Mouse (Mus musculus) testis, adult 2 months (tissue): ENCODE data around the gene Bmp7. TPM values are rescaled to one million over a fixed set of nuclear protein-coding genes. Genes with fewer than 3 reads are reported as not detected.

Source experiments
- H3K27ac ChIP-seq: fragments of 200-500 bp; 2 replicates; pipeline ENCODE4 v1.5.1; 2012; ENCODE audit warnings: low read depth, low read length; ENCODE audit not compliant: control insufficient read depth, insufficient read depth
- H3K27me3 ChIP-seq: fragments of 200-500 bp; 2 replicates; pipeline ENCODE4 v1.6.1; 2012; ENCODE audit warnings: mild to moderate bottlenecking, low read length, moderate library complexity; ENCODE audit not compliant: control insufficient read depth, insufficient read depth
- H3K36me3 ChIP-seq: fragments of 200-500 bp; 2 replicates; pipeline ENCODE4 v1.6.1; 2012; ENCODE audit warnings: mild to moderate bottlenecking, low read length; ENCODE audit not compliant: control insufficient read depth, insufficient read depth
- H3K4me1 ChIP-seq: fragments of 200-500 bp; 2 replicates; pipeline ENCODE4 v1.6.1; 2012; ENCODE audit warnings: low read length; ENCODE audit not compliant: control insufficient read depth, insufficient read depth
- H3K4me3 ChIP-seq: fragments of 200-500 bp; 2 replicates; pipeline ENCODE4 v1.5.1; 2012; ENCODE audit warnings: low read depth, mild to moderate bottlenecking, low read length, moderate library complexity, mixed read lengths; ENCODE audit not compliant: control insufficient read depth
- CTCF ChIP-seq: fragments of 200-500 bp; IDR thresholded peaks from 2 replicates; pipeline ENCODE4 v1.5.1; 2012; ENCODE audit warnings: low read depth, mild to moderate bottlenecking, inconsistent platforms, low read length, moderate library complexity; ENCODE audit not compliant: control insufficient read depth, insufficient read depth, insufficient replicate concordance
- POLR2A ChIP-seq: fragments of 200-500 bp; IDR thresholded peaks from 2 replicates; pipeline ENCODE4 v1.6.1; 2012; ENCODE audit warnings: low read depth, mild to moderate bottlenecking, inconsistent platforms, low read length, moderate library complexity; ENCODE audit not compliant: control insufficient read depth
- polyA plus RNA-seq: library from polyadenylated mRNA; depleted of rRNA; stranded (reverse); fragments of >200 nt; gene quantifications from 2 replicates; pipeline ENCODE4 v1.2.3, GENCODE M21; 2012

Bmp7 gene
- polyA plus RNA-seq, 1 experiment = 2.4 TPM

DNA sequence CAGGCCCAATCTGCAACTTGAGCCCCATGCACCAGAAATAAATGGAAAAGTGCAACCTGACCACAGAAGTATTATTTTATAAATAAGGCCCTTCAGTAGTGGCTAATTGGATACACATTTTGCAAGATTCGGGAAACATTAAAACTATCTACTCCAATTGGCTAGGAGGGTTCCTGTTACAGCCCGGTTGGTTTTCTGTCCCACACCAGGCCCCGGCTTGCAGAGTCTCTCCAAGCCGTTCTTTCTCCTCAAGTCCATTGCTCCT is 93.9 kb downstream of the Bmp7 start:
- H3K27me3 ChIP-seq = no peaks in the 10 kb centered on the region
- TF ChIP-seq POLR2A (no peak), CTCF (no peak)
- H3K27ac ChIP-seq = no peak overlapping the region
- no peaks in the 10 kb centered on the region for H3K36me3 ChIP-seq
- no peak overlapping the region for H3K4me3 ChIP-seq
- peaks cover 11% of the 10 kb centered on the region for H3K4me1 ChIP-seq

DNA sequence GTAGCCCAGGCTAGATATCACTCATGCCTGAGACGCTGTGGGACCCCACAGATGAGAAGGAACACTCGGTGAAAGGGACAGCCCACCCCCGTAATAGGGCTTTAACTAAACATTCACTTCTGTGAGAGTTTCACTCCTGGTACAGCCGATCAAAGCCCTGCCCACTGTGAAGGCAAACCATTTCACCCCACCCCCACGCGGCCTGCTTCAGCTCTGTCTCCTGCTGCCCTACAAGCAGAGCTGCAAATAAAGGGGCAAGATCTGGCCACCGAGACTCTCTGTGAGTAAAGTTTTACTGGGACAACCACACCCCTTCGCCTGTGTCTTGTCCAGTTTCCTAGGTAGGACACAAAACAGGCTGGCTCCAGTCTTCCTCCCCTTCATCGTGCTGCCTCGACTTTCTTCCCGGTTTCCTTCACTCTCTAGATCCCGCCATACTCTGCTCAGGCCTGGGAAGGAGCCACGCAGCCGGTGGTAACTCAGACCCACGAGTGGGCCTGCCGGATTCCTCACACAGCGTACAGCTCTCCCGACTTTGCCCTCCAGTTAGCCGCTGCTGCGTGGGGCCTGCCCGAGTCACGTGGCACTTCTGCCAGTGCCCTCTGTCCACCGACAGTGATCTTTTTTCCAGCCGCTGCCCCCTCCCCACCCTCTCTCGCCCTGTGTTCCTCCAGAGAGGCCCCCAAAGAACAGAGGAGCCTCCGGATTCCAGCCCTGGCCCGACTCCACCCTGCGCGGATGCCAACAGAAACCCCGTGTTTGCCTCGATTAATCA is 94.4 kb downstream of the Bmp7 start:
- H3K36me3 ChIP-seq = no peaks in the 10 kb centered on the region
- no peaks in the 10 kb centered on the region for H3K27me3 ChIP-seq
- H3K4me3 ChIP-seq = no peak overlapping the region
- TF ChIP-seq CTCF = no peak
- no peak for TF ChIP-seq POLR2A
- no peak overlapping the region for H3K27ac ChIP-seq
- H3K4me1 ChIP-seq = peaks cover 11% of the 10 kb centered on the region

DNA sequence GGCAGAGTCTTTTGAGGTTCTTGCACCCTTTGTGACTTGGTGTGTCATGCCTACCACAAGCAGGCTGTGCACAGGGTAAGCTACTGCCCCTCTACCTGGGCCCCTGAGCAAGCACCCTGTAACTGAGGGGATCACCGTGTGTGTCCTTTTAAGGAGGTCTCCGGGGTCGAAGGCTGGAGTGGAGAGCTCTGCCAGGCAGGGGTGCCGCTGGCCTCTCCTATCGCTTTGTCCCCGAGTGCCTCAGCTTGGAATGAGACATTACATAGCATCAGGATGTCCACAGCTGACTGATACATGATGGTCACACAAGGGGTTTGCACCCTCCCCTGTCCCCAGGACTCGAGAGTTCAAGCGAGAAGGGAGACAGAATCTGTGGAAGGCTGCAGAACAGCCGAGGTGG is 96.2 kb downstream of the Bmp7 start:
- Histone ChIP-seq H3K4me3 (no peak overlapping the region), H3K4me1 (peaks cover 11% of the 10 kb centered on the region), H3K27ac (no peak overlapping the region), H3K27me3 (no peaks in the 10 kb centered on the region), H3K36me3 (no peaks in the 10 kb centered on the region)
- TF ChIP-seq POLR2A = no peak
- TF ChIP-seq CTCF = no peak

DNA sequence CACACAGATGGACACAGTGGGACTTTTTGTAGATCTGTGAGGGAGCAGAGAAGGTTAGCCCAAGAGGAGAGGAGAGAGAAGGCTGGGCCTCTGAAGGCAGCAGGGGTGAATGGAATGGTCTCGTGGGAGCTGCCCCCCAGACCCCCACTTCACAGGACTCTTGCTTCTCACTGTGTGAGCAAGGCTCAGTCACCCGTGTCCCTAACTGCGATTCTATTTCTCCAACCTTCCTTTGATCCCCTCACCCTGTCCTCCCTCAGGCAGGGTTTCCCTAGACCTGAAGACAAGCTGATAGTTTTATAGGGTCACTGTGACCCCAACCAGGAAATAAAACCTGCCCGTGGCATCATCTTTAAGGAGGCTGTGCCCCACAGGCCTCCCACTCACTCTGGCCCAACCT is 97.8 kb downstream of the Bmp7 start:
- no peaks in the 10 kb centered on the region for H3K27me3 ChIP-seq
- no peak overlapping the region for H3K4me3 ChIP-seq
- H3K36me3 ChIP-seq = no peaks in the 10 kb centered on the region
- H3K27ac ChIP-seq = no peak overlapping the region
- TF ChIP-seq POLR2A (no peak), CTCF (no peak)
- peaks cover 9% of the 10 kb centered on the region for H3K4me1 ChIP-seq

DNA sequence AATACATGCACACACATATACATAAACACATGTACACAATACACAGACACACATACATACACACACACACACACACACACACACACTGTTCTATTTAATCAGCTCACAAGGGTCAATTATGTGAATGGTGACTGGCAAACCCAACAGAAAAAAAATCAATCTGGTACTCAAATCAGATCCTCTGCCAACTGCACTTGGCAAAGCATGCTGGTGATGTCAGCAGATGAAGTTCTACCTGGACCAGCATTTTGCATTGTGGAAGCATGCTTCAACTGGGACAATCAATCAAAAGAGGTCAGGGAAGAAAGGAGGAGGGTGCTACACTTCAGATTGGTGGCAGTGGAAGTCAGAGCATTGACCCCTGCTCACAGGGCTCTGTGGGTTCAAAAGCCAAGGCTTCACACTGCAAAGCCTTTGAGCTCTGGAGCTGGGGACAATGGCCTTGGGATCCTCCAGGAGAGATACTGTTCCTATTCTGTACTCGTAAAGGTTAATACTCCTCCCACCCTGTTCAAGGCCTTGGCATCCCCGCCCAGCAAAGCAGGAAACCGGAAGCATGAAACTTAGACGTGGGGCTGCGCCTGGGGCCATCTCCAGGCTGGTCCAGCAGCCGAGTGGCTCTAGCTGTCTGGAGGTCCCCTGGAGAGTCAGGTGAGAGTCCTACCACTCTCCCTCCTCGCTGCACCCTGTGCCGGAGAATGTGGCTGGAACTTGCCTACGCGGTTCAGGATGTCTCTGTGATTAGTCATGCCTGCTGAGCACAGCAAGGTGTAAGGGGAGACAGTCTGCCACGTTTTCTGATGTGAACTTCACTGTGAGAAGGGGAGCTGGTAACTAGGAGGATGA is 99.0 kb downstream of the Bmp7 start:
- Histone ChIP-seq H3K4me3 (no peak overlapping the region), H3K36me3 (no peaks in the 10 kb centered on the region), H3K27ac (no peak overlapping the region), H3K4me1 (peaks cover 9% of the 10 kb centered on the region), H3K27me3 (no peaks in the 10 kb centered on the region)
- TF ChIP-seq CTCF (no peak), POLR2A (no peak)

DNA sequence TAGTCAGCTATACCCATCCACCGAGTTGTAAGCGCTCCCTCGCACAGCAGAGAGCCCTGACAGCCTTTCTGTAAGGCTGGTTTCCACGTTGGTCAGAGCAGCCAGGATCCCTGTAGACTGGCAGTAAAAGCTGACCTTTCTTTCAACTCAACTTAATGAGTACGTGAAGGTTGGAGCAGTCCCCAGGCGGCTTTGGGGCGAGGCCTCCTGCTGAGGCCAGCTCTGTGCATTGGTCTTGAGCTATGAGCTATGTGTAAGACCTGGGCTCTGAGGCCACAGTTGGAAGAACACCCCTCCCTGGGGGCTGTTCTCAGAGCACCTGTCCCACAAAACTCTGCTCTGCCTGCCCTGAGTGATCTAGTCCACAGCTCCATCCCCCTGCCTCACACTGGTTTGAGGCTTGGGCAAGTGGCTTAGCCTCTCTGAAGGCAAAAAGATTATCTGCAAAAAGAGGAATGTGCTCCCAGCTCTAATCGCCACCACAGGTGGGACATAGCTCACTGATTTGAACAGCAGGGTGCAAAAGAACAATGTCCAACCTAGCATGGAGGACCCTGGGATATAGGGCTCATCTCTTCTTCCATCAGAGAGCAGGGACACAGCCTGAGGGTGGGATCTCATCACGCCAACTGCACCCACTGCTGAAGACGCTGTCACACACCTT is 100.7 kb downstream of the Bmp7 start:
- Histone ChIP-seq H3K4me3 (no peak overlapping the region), H3K27ac (no peak overlapping the region)

DNA sequence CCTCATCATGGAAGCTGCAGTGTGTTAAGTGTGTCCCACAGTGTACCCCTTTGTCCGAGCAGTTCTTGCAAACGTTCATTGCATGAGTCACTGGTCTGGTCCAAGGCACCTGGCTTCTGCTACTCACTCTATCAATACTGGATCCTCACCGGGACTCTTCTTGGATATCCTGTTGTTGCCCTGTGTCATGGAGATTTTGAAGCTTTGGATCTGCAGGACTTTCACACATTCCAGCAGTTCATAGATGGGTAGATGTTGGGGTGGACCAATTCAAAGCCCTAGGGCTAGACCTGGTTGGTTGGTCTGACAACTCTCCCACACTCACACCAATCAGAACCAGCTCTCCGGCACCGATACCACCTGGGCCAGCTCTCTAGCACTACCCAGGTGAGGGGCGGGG is 103.6 kb downstream of the Bmp7 start:
- H3K4me1 ChIP-seq = no peaks in the 10 kb centered on the region
- H3K4me3 ChIP-seq = no peak overlapping the region
- H3K36me3 ChIP-seq = no peaks in the 10 kb centered on the region
- TF ChIP-seq CTCF (no peak), POLR2A (no peak)
- H3K27me3 ChIP-seq = no peaks in the 10 kb centered on the region
- H3K27ac ChIP-seq = no peak overlapping the region

More for the DNA sequence above, 100.7 kb downstream of the Bmp7 start:
- H3K36me3 ChIP-seq = no peaks in the 10 kb centered on the region
- no peaks in the 10 kb centered on the region for H3K27me3 ChIP-seq
- no peaks in the 10 kb centered on the region for H3K4me1 ChIP-seq
- no peak for TF ChIP-seq CTCF
- TF ChIP-seq POLR2A = no peak
